Mouse (Mus musculus) bone marrow, adult 2 months (tissue): ENCODE measurements around the gene Yeats2.

Experiments
- CTCF ChIP-seq: fragments of 200-500 bp; IDR thresholded peaks from 2 replicates; pipeline ENCODE4 v1.5.1; 2011; ENCODE audit warnings: low read length, control low read depth; ENCODE audit not compliant: control insufficient read depth, insufficient read depth
- POLR2A ChIP-seq: fragments of 200-500 bp; IDR thresholded peaks from 2 replicates; pipeline ENCODE4 v1.6.1; 2011; ENCODE audit warnings: low read depth, mild to moderate bottlenecking, control low read depth, low read length, borderline replicate concordance; ENCODE audit not compliant: control insufficient read depth

DNA sequence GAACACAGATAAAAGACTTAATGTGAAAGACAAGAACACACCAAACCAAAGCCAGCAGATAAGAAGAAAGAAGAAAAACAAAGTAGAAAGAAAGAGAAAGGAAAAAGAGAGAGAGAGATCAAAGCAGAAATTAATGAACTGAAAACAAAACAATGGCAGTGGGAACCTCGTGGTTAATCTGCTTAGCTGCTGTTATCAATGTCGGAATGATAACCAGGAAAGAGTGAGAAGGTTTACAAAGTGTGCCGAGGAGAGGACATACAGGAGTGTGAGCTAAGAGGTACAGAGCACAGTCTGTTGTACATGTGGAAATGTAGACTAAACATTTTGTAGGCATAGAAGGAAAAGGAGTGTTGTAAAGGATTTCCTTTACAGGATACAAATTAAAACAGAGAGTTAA is 132.1 kb downstream of the Yeats2 start:
- TF ChIP-seq CTCF (no peak), POLR2A (no peak)
